Comparison of ENCODE assay signal across 8 mouse cellular contexts in genomic region chr4:21766171-21766862, GRCm38 (mm10). TPM values are rescaled to one million over a fixed set of nuclear protein-coding genes. Genes with fewer than 3 reads are reported as not detected.
DNase-seq lines count a peak whose midpoint lies in the region; ATAC-seq and TF ChIP-seq lines count a peak whose summit lies in the region.

No protein-coding gene starts in this region.

- ATAC-seq in Patski: peak; percentile 13
- peak; percentile 29 for ATAC-seq in forebrain, embryonic 13.5 days
- peak; percentile 20; the same call in 1 of the 2 replicates for ATAC-seq in stomach, embryonic 14.5 days (ENCODE audit: insufficient number of reproducible peaks, insufficient read depth, low FRiP score, low read depth)

- H3K4me3 ChIP-seq in kidney, adult 2 months (ENCODE audit: insufficient read depth, low read depth, low read length): peak overlapping the region; percentile 97
- peak overlapping the region; percentile 68 for H3K4me3 ChIP-seq in forebrain, embryonic 13.5 days
- H3K4me3 ChIP-seq in liver, adult 2 months (ENCODE audit: insufficient read depth, low read depth, low read length): peak overlapping the region; percentile 100
- H3K4me3 ChIP-seq in stomach, embryonic 14.5 days (ENCODE audit: low read depth, low read length): peak overlapping the region; percentile 61

- peak overlapping the region; percentile 74 for H3K4me2 ChIP-seq in forebrain, embryonic 13.5 days
- peak overlapping the region; percentile 74 for H3K4me2 ChIP-seq in stomach, embryonic 14.5 days (replicated peaks; ENCODE audit: low read depth, low read length)

- H3K79me2 ChIP-seq in liver, adult 2 months (ENCODE audit: control insufficient read depth, insufficient read depth, low read length): no peaks in the 10 kb centered on the region

- DNase-seq in kidney, adult 2 months: no peak
- no peak for DNase-seq in kidney, postnatal 4 days
- DNase-seq in Patski (ENCODE audit: low read depth, low spot score): no peak
- DNase-seq in liver, adult 2 months (ENCODE audit: extremely low read depth, low read depth, low spot score): peak; percentile 66
- no peak for DNase-seq in thymus, postnatal 25 days
- DNase-seq in adrenal gland, postnatal 4 days (ENCODE audit: low spot score in 2 of 2): no peak

- CTCF ChIA-PET in Patski (lab: Charles Lee): interaction anchor here (0.7 to 1.8 kb wide), 5 partner anchors 10 to 29 kb away, joined by 3 to 5 read pairs (median 4); no protein-coding TSS in a partner anchor

- H3K9me3 ChIP-seq in forebrain, embryonic 13.5 days (replicated peaks): no peaks in the 10 kb centered on the region
- H3K9me3 ChIP-seq in stomach, embryonic 14.5 days (ENCODE audit: control insufficient read depth, low read depth, low read length): no peaks in the 10 kb centered on the region

- no peaks in the 10 kb centered on the region for H3K36me3 ChIP-seq in kidney, adult 2 months (ENCODE audit: control insufficient read depth, insufficient read depth, low read length)
- H3K36me3 ChIP-seq in forebrain, embryonic 13.5 days (ENCODE audit: poor library complexity, severe bottlenecking): no peaks in the 10 kb centered on the region
- H3K36me3 ChIP-seq in liver, adult 2 months (ENCODE audit: control insufficient read depth, insufficient read depth, low read length): no peaks in the 10 kb centered on the region
- H3K36me3 ChIP-seq in stomach, embryonic 14.5 days (ENCODE audit: control insufficient read depth, insufficient read depth, low read length): no peaks in the 10 kb centered on the region

- no peaks in the 10 kb centered on the region for H3K27me3 ChIP-seq in kidney, adult 2 months (replicated peaks; ENCODE audit: control insufficient read depth, insufficient read depth, low read length)
- no peaks in the 10 kb centered on the region for H3K27me3 ChIP-seq in Patski
- H3K27me3 ChIP-seq in forebrain, embryonic 13.5 days: no peaks in the 10 kb centered on the region
- H3K27me3 ChIP-seq in liver, adult 2 months (ENCODE audit: control insufficient read depth, insufficient read depth, low read length): no peaks in the 10 kb centered on the region
- H3K27me3 ChIP-seq in stomach, embryonic 14.5 days (ENCODE audit: control insufficient read depth, insufficient read depth, low read length): no peaks in the 10 kb centered on the region

- POLR2A ChIA-PET in Patski (lab: Charles Lee): no interaction called here

- in situ Hi-C loops in Patski (cut with MboI; ENCODE audit: low pct_unique_long_range_greater_than_20kb): no loop called here

- no peak for TF ChIP-seq CTCF in kidney, adult 2 months (conservative IDR thresholded peaks at IDR 0.05; ENCODE audit: insufficient read depth, insufficient read length, low read depth, low read length)
- no peak for TF ChIP-seq CTCF in Patski (IDR thresholded peaks at IDR 0.05)
- TF ChIP-seq CTCF in liver, adult 2 months (IDR thresholded peaks at IDR 0.05; ENCODE audit: low read depth, low read length): no peak

- no peak for TF ChIP-seq POLR2A in kidney, adult 2 months (IDR thresholded peaks at IDR 0.05; ENCODE audit: low read depth, low read length)
- no peak for TF ChIP-seq POLR2A in liver, adult 2 months (IDR thresholded peaks at IDR 0.05; ENCODE audit: extremely low read depth, insufficient read depth, low read length)

- no peak overlapping the region for H3K27ac ChIP-seq in kidney, adult 2 months (ENCODE audit: insufficient read depth, low read depth, low read length)
- no peak overlapping the region for H3K27ac ChIP-seq in forebrain, embryonic 13.5 days
- H3K27ac ChIP-seq in liver, adult 2 months (replicated peaks; ENCODE audit: insufficient read depth, low read depth, low read length): peak overlapping the region; percentile 96
- H3K27ac ChIP-seq in stomach, embryonic 14.5 days (ENCODE audit: low read length): no peak overlapping the region

- WGBS in kidney, adult 2 months: 17% methylated on average over 14 of the region's 14 CpGs
- WGBS in forebrain, embryonic 13.5 days: 20% methylated on average over 14 of the region's 14 CpGs
- WGBS in liver, adult 2 months: 13% methylated on average over 14 of the region's 14 CpGs
- WGBS in stomach, embryonic 14.5 days: 24% methylated on average over 14 of the region's 14 CpGs

- H3K4me1 ChIP-seq in kidney, adult 2 months (ENCODE audit: control insufficient read depth, insufficient read depth, low read length): no peaks in the 10 kb centered on the region
- H3K4me1 ChIP-seq in forebrain, embryonic 13.5 days: peaks cover 10% of the 10 kb centered on the region
- H3K4me1 ChIP-seq in liver, adult 2 months (ENCODE audit: control insufficient read depth, insufficient read depth, low read length): peaks cover 3% of the 10 kb centered on the region; the same call in 1 of the 2 replicates
- no peaks in the 10 kb centered on the region; the same call in 1 of the 2 replicates for H3K4me1 ChIP-seq in stomach, embryonic 14.5 days (ENCODE audit: control insufficient read depth, insufficient read depth, low read length)

- H3K9ac ChIP-seq in forebrain, embryonic 13.5 days: peak overlapping the region; percentile 76
- peak overlapping the region; percentile 94 for H3K9ac ChIP-seq in liver, adult 2 months (ENCODE audit: low read depth, low read length)
- peak overlapping the region; percentile 33; the same call in 1 of the 2 replicates for H3K9ac ChIP-seq in stomach, embryonic 14.5 days (replicated peaks; ENCODE audit: low read depth, low read length)

RNA-seq across cellular contexts. Expression of gene Usp45, which starts 0.6 kb away (rescaled TPM):
- 2.6 and 2.8 TPM in 2 replicates for polyA plus RNA-seq in kidney, adult 2 months (2012; rRNA removed)
- polyA plus RNA-seq in Patski (2021): 24.4 TPM
- polyA plus RNA-seq in forebrain, embryonic 13.5 days (2015; fragmentation: Nextera tagmentation; extraction: Ambion mirVana): 9.0 and 9.8 TPM in 2 replicates
- 10.2 and 11.8 TPM in 2 replicates for total RNA-seq in liver, adult 2 months (2014; rRNA removed)
- 1.7 and 2.0 TPM in 2 replicates for polyA plus RNA-seq in liver, adult 2 months (2012; rRNA removed)
- 13.2 and 15.0 TPM in 2 replicates for polyA plus RNA-seq in stomach, embryonic 14.5 days (2014; fragmentation: Nextera tagmentation; extraction: Ambion mirVana)
- total RNA-seq in adrenal gland, postnatal 4 days (2021): 10 to 100 TPM; 20.8 to 21.5 TPM

RNA-seq across cellular contexts. Expression of gene Tstd3, which starts 0.7 kb away (rescaled TPM):
- 3.0 and 3.9 TPM in 2 replicates for polyA plus RNA-seq in kidney, adult 2 months (2012; rRNA removed)
- polyA plus RNA-seq in Patski (2021): 12.5 TPM
- 18.1 and 18.4 TPM in 2 replicates for polyA plus RNA-seq in forebrain, embryonic 13.5 days (2015; fragmentation: Nextera tagmentation; extraction: Ambion mirVana)
- total RNA-seq in liver, adult 2 months (2014; rRNA removed): 23.7 and 32.0 TPM in 2 replicates
- 5.4 and 8.3 TPM in 2 replicates for polyA plus RNA-seq in liver, adult 2 months (2012; rRNA removed)
- 15.6 and 17.8 TPM in 2 replicates for polyA plus RNA-seq in stomach, embryonic 14.5 days (2014; fragmentation: Nextera tagmentation; extraction: Ambion mirVana)
- 10 to 100 TPM; 12.7 to 13.1 TPM for total RNA-seq in adrenal gland, postnatal 4 days (2021)

RNA-seq across cellular contexts. Expression of gene Ccnc, which starts 38.8 kb away (rescaled TPM):
- polyA plus RNA-seq in kidney, adult 2 months (2012; rRNA removed): 6.3 and 8.3 TPM in 2 replicates
- 15.8 TPM for polyA plus RNA-seq in Patski (2021)
- polyA plus RNA-seq in forebrain, embryonic 13.5 days (2015; fragmentation: Nextera tagmentation; extraction: Ambion mirVana): 68.8 and 72.1 TPM in 2 replicates
- total RNA-seq in liver, adult 2 months (2014; rRNA removed): 15.9 and 19.0 TPM in 2 replicates
- polyA plus RNA-seq in liver, adult 2 months (2012; rRNA removed): 4.4 and 6.0 TPM in 2 replicates
- 46.7 and 49.7 TPM in 2 replicates for polyA plus RNA-seq in stomach, embryonic 14.5 days (2014; fragmentation: Nextera tagmentation; extraction: Ambion mirVana)
- total RNA-seq in adrenal gland, postnatal 4 days (2021): 10 to 100 TPM; 21.3 to 22.4 TPM

Comparison
In these comparisons a context has a peak if more than half of its experiments do, and no peak if none do; other contexts are left out.
1. H3K9ac ChIP-seq: peak in every context shown above with its lines; median percentile 94 in liver, adult 2 months; 76 in forebrain, embryonic 13.5 days; 33 in stomach, embryonic 14.5 days.